Mouse (Mus musculus): ENCODE measurements at regions not wholly inside any gene's neighbourhood (a gene's known extent, or its start where the extent isn't known, plus 50 kb on each side); places are given as distances from the start of the nearest gene placed in this dataset.

DNA sequence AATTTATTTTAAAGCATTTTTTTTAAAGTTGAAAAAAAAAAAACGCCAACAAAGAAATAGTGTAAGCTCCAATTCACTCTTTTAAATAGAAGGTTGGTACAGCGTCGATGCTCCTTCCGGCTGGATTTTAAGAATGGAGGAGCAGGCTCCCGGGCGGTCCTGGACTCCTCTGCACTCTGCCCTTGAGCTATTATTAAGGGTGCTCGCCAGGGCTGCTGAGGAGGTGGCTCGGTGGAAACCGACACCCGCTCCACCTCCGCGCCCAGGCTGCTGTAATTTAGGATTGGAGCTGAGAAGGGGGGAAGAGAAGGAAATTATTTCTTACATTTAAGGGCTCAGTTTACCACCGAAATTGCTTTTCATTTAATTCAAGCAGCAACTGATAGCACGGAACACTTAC, 298.8 kb downstream of the Satb1 start:
- DNase-seq (ENCODE audit: low spot score in 2 of 2), result no peak

DNA sequence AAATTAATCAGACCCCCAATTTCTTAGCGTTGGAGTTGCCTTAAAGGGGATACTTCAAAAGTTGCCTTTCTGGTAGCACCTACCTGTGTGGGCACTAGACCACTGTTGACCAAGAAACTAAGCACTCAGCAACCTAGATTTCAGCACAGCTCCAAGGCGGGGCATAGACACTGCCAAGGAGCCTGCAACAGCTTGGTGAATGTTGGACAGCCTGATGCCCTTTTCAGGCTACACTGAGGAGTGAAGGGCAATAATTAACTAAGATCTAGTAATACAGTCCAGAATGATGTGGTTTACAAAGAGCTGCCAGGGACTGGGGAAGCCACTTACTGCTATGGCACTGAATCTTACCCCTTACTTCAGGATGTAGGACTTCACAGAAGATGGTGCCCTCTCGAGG, 304.9 kb downstream of the Satb1 start:
- DNase-seq (ENCODE audit: low spot score in 2 of 2), result no peak

DNA sequence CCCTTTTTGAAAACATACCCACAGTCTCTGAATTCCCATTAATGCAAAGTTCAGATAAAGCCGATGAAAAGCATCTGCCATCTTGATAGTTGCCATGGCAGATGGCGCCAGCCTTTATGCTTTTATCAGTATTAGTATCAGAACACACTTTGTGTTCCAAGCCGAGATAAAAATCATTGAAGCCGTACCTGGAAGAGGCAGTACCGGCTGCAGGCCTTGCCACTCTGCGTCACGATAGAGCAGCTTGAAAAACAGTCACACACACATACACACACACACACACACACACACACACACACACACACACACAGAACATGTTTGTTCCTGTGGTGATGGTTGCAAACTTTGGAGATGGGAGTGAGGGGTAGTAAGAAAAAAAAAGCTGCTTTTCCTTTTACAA, 306.2 kb downstream of the Satb1 start:
- no peak for DNase-seq (ENCODE audit: low spot score in 2 of 2)

DNA sequence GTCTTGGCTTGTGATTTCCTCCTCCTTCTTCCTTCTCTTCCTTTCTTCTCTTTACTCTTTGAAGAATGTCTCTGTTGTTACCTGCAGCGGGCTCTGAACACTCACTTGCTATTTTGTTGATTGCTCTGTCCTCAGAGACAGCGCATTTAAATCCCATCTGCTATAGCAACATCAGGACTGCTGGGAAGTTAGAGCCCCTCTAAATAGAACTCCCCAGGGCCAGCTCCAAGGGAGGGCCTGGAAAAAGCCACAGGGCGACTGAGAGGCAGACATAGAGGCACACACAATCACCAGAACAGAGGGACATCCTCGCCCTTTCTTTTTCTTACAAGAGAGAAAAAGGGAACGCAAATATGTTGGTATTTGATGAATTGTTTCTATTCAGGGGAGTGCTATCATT, 306.6 kb downstream of the Satb1 start:
- DNase-seq (ENCODE audit: low spot score in 2 of 2), result no peak

DNA sequence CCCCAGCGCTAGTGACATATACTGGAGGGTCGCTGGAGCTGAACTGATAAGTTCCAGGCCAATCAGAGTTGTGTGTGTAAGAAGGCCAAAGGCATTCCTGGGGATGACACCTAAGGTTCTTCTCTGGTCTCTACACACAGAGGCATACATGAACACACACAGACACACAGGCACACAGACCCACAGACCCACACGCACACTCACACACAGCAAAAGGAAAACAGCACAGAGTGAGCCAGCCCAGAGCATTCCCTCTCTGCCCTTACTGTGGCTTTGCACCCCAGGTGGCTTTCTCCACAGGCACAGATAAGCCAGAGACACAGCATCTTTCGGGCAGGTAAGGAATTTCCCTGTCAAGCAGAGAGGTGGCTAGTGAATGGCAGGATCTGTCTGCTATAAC, 307.1 kb downstream of the Satb1 start:
- DNase-seq (ENCODE audit: low spot score in 2 of 2), result no peak

DNA sequence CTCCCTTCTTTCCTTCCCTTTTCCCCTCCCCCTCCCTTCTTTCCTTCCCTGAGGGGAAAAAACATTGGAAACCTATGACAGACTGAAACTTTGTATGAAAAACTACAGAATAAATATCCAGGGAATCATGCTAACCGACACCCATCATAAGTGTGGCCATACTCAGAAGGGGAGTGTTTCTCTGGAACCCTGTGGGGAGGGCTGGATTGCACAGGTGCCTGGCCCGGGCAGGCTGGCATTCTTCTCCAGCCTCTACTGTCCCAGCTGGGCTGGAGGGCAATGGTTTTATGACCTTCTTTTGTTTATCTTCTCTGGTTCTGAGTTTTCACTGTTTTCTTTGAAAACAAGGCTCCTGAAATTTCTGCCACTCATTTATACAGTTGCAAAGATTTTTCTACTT, 307.9 kb downstream of the Satb1 start:
- no peak for DNase-seq (ENCODE audit: low spot score in 2 of 2)

DNA sequence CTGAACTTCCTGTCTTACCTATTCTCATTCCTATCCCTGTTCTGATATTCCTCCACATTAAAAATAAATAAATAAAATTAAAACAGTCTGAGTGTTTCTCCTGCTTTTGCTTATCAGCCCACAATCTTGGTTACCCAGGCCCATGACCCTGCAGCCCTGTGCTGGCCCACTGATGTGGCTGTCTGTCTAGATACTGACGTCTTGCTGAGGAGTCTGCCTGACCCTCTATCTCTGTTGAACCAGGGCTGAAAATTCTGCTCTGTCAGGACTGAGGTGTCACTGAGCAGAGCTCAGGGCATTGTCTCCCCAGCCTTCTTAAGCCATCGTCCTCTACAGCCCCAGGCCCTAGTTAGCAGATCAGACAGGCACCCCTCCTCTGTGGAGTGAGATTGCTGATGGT, 321.2 kb downstream of the Satb1 start:
- no peak for DNase-seq (ENCODE audit: low spot score in 2 of 2)

DNA sequence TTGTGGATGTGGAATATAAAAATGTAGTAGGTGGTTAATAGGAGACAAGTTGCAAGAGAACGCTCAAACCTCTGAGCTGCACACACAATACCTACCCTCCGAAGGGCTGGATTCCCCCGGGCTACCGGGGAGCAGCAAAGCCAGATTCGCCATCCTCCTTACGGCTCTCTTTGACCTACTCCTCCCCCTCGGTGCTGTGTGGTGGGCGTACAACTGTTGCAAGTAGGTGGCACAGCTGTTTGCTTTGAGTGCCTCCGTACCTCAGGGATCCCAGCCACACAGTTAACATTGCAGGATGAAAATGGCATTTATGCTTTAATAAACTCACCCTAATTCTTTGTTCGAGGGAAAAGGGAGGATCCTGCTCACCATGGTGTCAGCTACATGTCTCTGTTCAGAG, 321.6 kb upstream of the Tbc1d5 start:
- DNase-seq (ENCODE audit: low spot score in 2 of 2), result no peak

GRCm38 (mm10) chr17:51499541-51499940, 320.4 kb upstream of the Tbc1d5 start:
- no peak for DNase-seq (ENCODE audit: low spot score in 2 of 2)

DNA sequence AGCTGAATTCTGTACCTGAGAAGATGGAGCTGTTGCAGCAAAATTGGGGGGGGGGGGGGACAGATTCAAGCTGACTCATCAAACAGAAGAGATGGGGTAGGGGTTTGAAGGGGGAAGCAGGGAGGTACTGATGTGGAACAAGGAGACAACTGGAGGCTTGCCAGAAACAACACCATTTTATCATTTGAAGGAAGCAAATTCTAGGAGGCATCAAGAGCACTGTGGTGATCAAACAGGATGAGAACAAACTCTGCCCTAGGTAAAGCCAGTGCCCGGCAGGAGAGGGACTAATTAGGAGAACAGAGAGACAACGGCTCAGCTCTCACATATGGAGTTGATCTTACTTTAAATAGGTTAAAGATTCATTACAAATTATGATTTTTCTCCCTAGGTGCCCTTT, 315.9 kb upstream of the Tbc1d5 start:
- DNase-seq (ENCODE audit: low spot score in 2 of 2), result no peak

DNA sequence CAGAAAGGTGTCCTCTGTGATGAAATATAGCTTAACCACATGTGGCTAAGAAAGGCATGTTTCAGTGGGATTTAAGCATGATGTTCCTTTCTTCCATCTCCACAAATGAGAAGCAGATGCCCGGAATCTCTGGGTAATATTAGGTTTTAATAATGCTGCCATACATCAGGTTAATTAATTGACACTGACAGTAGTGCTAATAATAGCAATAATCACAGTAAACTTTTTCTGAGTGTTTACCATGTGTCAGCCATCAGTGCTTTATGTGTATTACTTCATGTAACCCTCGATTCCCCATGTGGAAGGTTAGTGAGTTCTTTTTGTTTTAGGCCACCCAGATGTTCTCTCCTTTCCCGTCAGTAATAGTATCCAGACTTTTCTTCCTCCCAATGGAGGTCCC, 310.2 kb upstream of the Tbc1d5 start:
- DNase-seq (ENCODE audit: low spot score in 2 of 2), result no peak

DNA sequence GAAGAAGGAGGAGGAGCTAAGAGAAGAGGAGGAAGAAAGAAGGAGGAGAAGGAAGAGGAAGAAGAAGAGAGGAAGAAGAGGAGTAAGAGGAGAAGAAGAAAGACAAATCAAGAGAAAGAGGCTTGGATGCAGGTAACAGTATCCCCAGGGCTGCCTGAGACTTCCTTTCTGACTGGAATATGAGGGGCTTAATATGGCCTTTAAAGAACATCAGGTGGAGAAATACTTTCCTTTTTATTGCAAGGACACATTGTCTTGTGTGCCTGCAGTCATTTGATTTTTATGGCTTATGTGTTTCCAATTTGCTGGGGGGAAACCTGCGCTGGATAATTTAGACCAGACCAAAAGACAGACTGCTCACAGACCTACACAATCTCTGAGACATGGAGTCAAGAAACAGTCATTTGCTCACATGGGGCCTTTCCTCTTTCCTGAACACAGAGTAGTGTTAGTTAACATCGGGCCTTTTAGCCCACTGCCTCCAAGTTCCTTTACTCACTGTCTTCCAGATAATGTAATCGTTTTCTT, 308.8 kb upstream of the Tbc1d5 start:
- no peak for DNase-seq (ENCODE audit: low spot score in 2 of 2)

DNA sequence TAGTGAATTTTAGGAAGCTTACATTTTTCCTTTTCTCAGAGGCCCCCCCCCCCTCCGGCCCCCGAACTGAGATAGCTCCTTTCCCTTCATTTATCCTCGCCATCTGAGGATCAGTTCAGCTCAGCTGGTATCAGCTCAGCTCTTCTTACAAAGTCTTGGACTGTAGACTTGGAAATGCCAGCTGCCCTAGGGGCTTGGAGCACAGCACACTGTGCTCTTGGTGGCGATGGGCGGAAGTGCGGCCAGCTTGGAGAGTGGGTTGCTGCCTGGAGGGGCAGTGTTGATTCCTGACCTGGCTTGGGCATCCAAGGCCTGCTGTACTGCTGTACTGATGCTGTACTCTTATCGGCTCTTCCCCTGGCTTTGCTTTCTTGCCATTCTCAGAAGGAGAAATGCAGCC, 298.7 kb upstream of the Tbc1d5 start:
- no peak for DNase-seq (ENCODE audit: low spot score in 2 of 2)

GRCm38 (mm10) chr17:51477404-51477803, 298.3 kb upstream of the Tbc1d5 start:
- no peak for DNase-seq (ENCODE audit: low spot score in 2 of 2)

DNA sequence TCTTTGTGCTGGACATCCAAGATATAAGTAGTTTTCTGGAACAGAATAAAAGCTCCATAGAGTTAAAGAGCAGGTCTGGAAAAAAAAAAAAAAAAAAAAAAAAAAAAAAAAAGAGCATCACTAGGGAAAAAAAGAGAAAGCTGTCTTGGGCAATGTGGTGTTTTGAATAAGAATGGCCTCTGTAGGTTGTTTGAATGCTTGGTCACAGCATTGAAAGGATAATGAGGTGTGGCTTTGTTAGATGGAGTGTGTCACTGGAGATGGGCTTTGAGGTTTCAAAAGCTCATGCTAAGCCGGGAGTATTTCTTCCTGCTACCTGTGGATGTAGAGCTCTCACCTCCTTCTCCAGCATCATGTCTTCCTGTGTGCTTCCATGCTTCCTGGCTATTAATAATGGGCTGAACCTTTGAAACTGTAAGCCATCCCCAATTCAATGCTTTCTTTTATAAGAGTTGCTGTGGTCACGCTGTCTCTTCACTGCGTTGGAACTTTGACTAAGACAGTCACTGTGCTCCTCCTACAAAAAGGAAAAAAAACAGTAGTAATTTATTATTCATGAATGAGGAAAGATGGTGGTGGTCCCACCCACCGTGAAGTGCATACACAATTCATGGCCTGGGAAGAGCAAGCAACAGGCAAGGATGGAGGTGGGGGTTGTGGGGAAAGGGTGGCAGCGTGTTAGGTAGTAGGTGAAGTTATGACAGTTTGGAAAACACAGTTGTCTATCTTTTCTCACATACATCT, 283.2 kb upstream of the Tbc1d5 start:
- no peak for DNase-seq (ENCODE audit: low spot score in 2 of 2)

GRCm38 (mm10) chr17:51461248-51461647, 282.1 kb upstream of the Tbc1d5 start:
- peak in 1 of 2 experiments; percentile 14 for DNase-seq (ENCODE audit: low spot score in 2 of 2)

DNA sequence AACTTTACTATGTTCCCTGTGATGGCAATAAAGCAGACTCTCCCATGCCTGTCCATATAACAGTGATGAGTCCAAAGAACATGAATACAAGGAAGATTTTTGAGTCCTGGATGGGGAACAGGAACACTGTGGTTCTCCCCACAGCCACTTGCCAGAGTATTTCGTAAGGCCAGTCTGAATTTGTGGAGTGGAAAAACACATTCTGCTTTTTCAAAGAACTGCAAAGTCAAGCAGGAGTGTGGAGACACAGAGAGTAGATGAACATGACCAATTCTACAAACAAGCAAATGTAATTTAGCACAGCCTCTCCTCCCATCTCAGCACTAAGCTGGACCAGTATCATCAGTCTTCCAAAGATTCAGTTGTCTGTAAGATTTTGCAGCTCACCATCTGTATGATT, 280.0 kb upstream of the Tbc1d5 start:
- DNase-seq (ENCODE audit: low spot score in 2 of 2), result no peak

- DNase-seq (ENCODE audit: low spot score in 2 of 2), result no peak
Observed at GRCm38 (mm10) chr17:51415746-51416145, 236.6 kb upstream of the Tbc1d5 start.

DNA sequence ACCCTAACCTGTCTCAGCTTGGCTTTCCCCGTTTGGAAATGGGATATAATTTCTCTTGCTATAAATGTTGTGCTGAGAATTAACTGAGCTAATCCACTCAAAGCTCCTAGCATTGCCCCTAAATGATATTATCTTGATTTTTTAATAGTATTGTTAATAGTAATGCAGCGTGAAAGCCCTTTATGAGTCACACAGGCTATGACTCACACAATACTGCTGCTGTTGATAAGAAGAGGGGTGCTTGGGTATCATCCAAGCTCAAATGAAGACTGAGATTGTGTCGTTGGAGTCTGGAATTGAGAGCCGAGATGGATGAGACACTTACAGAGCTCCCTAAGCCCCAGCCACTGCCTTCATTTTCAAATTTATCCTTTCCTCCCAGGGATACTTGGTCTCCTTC, 235.2 kb upstream of the Tbc1d5 start:
- no peak for DNase-seq (ENCODE audit: low spot score in 2 of 2)

DNA sequence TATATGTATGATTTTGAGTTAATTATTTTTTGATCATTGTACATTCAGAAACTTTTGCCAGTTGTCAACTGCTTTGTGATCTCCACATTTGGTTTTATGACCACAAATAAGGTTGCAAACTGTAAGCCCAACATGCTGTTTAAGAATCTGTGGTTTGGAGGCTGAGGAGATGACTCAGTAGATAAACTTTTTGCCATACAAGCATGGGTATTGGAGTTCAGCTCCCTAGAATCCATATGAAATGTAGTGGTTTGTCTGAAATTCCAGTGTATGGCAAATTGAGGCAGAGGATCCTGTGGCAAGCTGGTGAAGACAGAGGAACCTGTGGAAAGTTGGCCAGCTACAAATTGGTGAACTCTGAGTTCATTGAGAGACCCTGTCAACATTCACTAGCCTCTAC, 234.6 kb upstream of the Tbc1d5 start:
- DNase-seq (ENCODE audit: low spot score in 2 of 2), result no peak

GRCm38 (mm10) chr17:51411545-51412094, 232.5 kb upstream of the Tbc1d5 start:
- no peak for DNase-seq (ENCODE audit: low spot score in 2 of 2)

DNA sequence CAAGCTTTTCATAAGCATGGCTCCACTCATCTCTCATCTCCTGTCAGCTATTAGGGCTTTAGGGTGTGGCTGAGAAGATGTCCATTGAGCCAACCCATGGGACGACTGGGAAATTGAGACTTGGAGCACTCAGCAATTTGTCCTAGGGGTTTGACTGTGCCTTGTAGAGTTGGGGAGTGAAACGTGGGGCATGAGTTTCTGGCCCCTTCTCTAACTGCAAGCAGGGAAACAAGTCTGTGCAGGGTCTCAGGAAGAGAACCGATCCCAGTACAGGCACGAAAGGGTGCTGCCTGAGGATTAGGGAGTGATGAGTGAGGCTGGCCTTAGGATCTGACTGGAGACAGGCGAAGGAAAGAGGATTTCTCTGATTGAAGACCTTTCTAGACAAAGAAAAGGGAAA, 229.7 kb upstream of the Tbc1d5 start:
- no peak for DNase-seq (ENCODE audit: low spot score in 2 of 2)

GRCm38 (mm10) chr17:51408367-51408766, 229.2 kb upstream of the Tbc1d5 start:
- no peak for DNase-seq (ENCODE audit: low spot score in 2 of 2)

All from layer of hippocampus, postnatal 14 days (tissue).